Mouse (Mus musculus) MEL (cell line): Measurements from ENCODE around the gene Ttc29. TPM values are rescaled to one million over a fixed set of nuclear protein-coding genes. Genes with fewer than 3 reads are reported as not detected.

ENCODE experiments used
- DNase-seq: peaks from one replicate; pipeline ENCODE4 v3.0.0; 2011; ENCODE audit warnings: low read depth, low spot score
- H3K27ac ChIP-seq: 2 replicates; pipeline ENCODE4 v1.5.1; 2012; ENCODE audit warnings: low read depth, mild to moderate bottlenecking, control low read depth, low read length, moderate library complexity; ENCODE audit not compliant: control insufficient read depth
- H3K27me3 ChIP-seq, 2 experiments: fragments of 150-350 bp in 1 of 2; sonication (generic) in 1 of 2; 2 replicates each; pipeline ENCODE4 v1.6.1; 2012; ENCODE audit warnings: low read length in 2 of 2, mild to moderate bottlenecking in 2 of 2, improper control_type of control experiment in 1 of 2, moderate library complexity in 1 of 2; ENCODE audit not compliant: insufficient read depth in 2 of 2, control insufficient read depth in 1 of 2
- H3K36me3 ChIP-seq, 2 experiments: 2 replicates each; pipeline ENCODE4 v1.6.1; 2012 to 2014; ENCODE audit warnings: low read length in 2 of 2, improper control_type of control experiment in 1 of 2, inconsistent platforms in 1 of 2, mild to moderate bottlenecking in 1 of 2; ENCODE audit not compliant: insufficient read depth in 2 of 2, control insufficient read depth in 1 of 2
- H3K4me1 ChIP-seq, 2 experiments: fragments of 150-350 bp in 1 of 2; sonication (generic) in 1 of 2; 2 replicates each; pipeline ENCODE4 v1.6.1; 2012; ENCODE audit warnings: low read length in 2 of 2, improper control_type of control experiment in 1 of 2, mild to moderate bottlenecking in 1 of 2; ENCODE audit not compliant: insufficient read depth in 2 of 2, control insufficient read depth in 1 of 2
- H3K4me3 ChIP-seq, 2 experiments: fragments of 150-350 bp in 1 of 2; sonication (generic) in 1 of 2; 2 replicates each; pipeline ENCODE4 v1.5.1; 2012; ENCODE audit warnings: low read depth in 2 of 2, low read length in 2 of 2, mild to moderate bottlenecking in 2 of 2, moderate library complexity in 2 of 2, control low read depth in 1 of 2, improper control_type of control experiment in 1 of 2; ENCODE audit not compliant: control insufficient read depth in 1 of 2, insufficient read depth in 1 of 2
- H3K79me2 ChIP-seq: 2 replicates; pipeline ENCODE4 v1.6.1; 2012; ENCODE audit warnings: mild to moderate bottlenecking, low read length, moderate library complexity; ENCODE audit not compliant: control insufficient read depth, poor library complexity, insufficient read depth
- H3K9ac ChIP-seq: 2 replicates; pipeline ENCODE4 v1.6.1; 2012; ENCODE audit warnings: low read depth, mild to moderate bottlenecking, control low read depth, low read length, moderate library complexity; ENCODE audit not compliant: control insufficient read depth, poor library complexity, severe bottlenecking
- H3K9me3 ChIP-seq: fragments of 150-350 bp; sonication (generic); replicated peaks from 2 replicates; pipeline ENCODE4 v1.6.1; 2012; ENCODE audit warnings: mild to moderate bottlenecking, low read length, improper control_type of control experiment, moderate library complexity; ENCODE audit not compliant: insufficient read depth
- BHLHE40 ChIP-seq: IDR thresholded peaks from 2 replicates; pipeline ENCODE4 v1.6.1; 2012; ENCODE audit warnings: low read depth, mild to moderate bottlenecking, inconsistent platforms, low read length, improper control_type of control experiment, borderline replicate concordance
- CHD2 ChIP-seq: IDR thresholded peaks from 2 replicates; pipeline ENCODE4 v1.6.1; 2011; ENCODE audit warnings: low read length, improper control_type of control experiment
- CTCF ChIP-seq, 3 experiments: IDR thresholded peaks in 2 of 3; conservative IDR thresholded peaks in 1 of 3; 2 replicates each; pipeline ENCODE4 v1.5.1; 2011 to 2012; ENCODE audit warnings: low read length in 3 of 3, low read depth in 2 of 3, mild to moderate bottlenecking in 2 of 3, improper control_type of control experiment in 1 of 3, inconsistent platforms in 1 of 3, mixed read lengths in 1 of 3, moderate library complexity in 1 of 3; ENCODE audit not compliant: control insufficient read depth in 1 of 3, insufficient read depth in 1 of 3, poor library complexity in 1 of 3, severe bottlenecking in 1 of 3
- ELF1 ChIP-seq: IDR thresholded peaks from 2 replicates; pipeline ENCODE4 v1.6.1; 2014; ENCODE audit warnings: low read depth, mild to moderate bottlenecking, inconsistent platforms, low read length, improper control_type of control experiment, moderate library complexity
- ETS1 ChIP-seq: IDR thresholded peaks from 2 replicates; pipeline ENCODE4 v1.6.1; 2012; ENCODE audit warnings: low read depth, mild to moderate bottlenecking, inconsistent platforms, low read length, improper control_type of control experiment, moderate library complexity
- GABPA ChIP-seq: IDR thresholded peaks from 2 replicates; pipeline ENCODE4 v1.6.1; 2012; ENCODE audit warnings: low read depth, mild to moderate bottlenecking, inconsistent platforms, low read length, improper control_type of control experiment, moderate library complexity
- HCFC1 ChIP-seq: IDR thresholded peaks from 2 replicates; pipeline ENCODE4 v1.6.1; 2012; ENCODE audit warnings: low read depth, mild to moderate bottlenecking, inconsistent platforms, low read length, improper control_type of control experiment, moderate library complexity
- JUND ChIP-seq: IDR thresholded peaks from 2 replicates; pipeline ENCODE4 v1.6.1; 2011; ENCODE audit warnings: low read depth, mild to moderate bottlenecking, improper control_type of control experiment, low read length
- KAT2A ChIP-seq: conservative IDR thresholded peaks from 2 replicates; pipeline ENCODE4 v1.6.1; 2012; ENCODE audit warnings: low read depth, low read length, improper control_type of control experiment, inconsistent platforms
- MAFK ChIP-seq: IDR thresholded peaks from 2 replicates; pipeline ENCODE4 v1.6.1; 2011; ENCODE audit warnings: low read depth, mild to moderate bottlenecking, low read length, improper control_type of control experiment, borderline replicate concordance
- MXI1 ChIP-seq: IDR thresholded peaks from 2 replicates; pipeline ENCODE4 v1.6.1; 2011; ENCODE audit warnings: mild to moderate bottlenecking, low read depth, low read length, improper control_type of control experiment
- NELFE ChIP-seq: IDR thresholded peaks from 2 replicates; pipeline ENCODE4 v1.6.1; 2011; ENCODE audit warnings: low read depth, low read length, improper control_type of control experiment
- RAD21 ChIP-seq: IDR thresholded peaks from 2 replicates; pipeline ENCODE4 v1.6.1; 2011; ENCODE audit warnings: mild to moderate bottlenecking, low read depth, low read length, improper control_type of control experiment
- RCOR1 ChIP-seq: IDR thresholded peaks from 2 replicates; pipeline ENCODE4 v1.6.1; 2012; ENCODE audit warnings: low read depth, mild to moderate bottlenecking, inconsistent platforms, low read length, improper control_type of control experiment
- SIN3A ChIP-seq: IDR thresholded peaks from 2 replicates; pipeline ENCODE4 v1.6.1; 2012; ENCODE audit warnings: low read length, improper control_type of control experiment, inconsistent platforms
- TAL1 ChIP-seq: IDR thresholded peaks from 2 replicates; pipeline ENCODE4 v1.6.1; 2012; ENCODE audit warnings: mild to moderate bottlenecking, inconsistent platforms, low read length, moderate library complexity, mixed read lengths
- TBP ChIP-seq: IDR thresholded peaks from 2 replicates; pipeline ENCODE4 v1.8.0; 2011; ENCODE audit warnings: low read depth, low read length, improper control_type of control experiment
- ZMIZ1 ChIP-seq: IDR thresholded peaks from 2 replicates; pipeline ENCODE4 v1.6.1; 2012; ENCODE audit warnings: low read depth, mild to moderate bottlenecking, inconsistent platforms, low read length, improper control_type of control experiment, moderate library complexity
- ZNF384 ChIP-seq: IDR thresholded peaks from 2 replicates; pipeline ENCODE4 v1.6.1; 2012; ENCODE audit warnings: low read depth, mild to moderate bottlenecking, inconsistent platforms, low read length, improper control_type of control experiment
- polyA plus RNA-seq, 2 experiments: library from polyadenylated mRNA; stranded (reverse) in 1 of 2; unstranded in 1 of 2; fragments of >175 nt in 1 of 2; fragments of >200 nt in 1 of 2; gene quantifications; 2 replicates each; pipeline versions ENCODE4 v1.2.1 to v1.2.4; 2012; ENCODE audit warnings: low replicate concordance in 2 of 2, low read depth in 1 of 2; ENCODE audit not compliant: insufficient read length in 2 of 2, insufficient read depth in 1 of 2, missing spikeins in 1 of 2
- total RNA-seq: library from RNA; depleted of rRNA; stranded (reverse); fragments of 300-350 nt; gene quantifications from 2 replicates; pipeline ENCODE4 v1.2.3, GENCODE M21; 2012

The Ttc29 gene
- total and polyA plus RNA-seq, 3 experiments: not detected

GRCm38 (mm10) chr8:78265506-78265905 lies 52.4 kb downstream of the Ttc29 start:
- no peak for DNase-seq
- Histone ChIP-seq H3K79me2 (no peaks in the 10 kb centered on the region), H3K4me1 (no peaks in the 10 kb centered on the region), H3K9ac (no peak overlapping the region), H3K27me3 (no peaks in the 10 kb centered on the region), H3K4me3 (no peak overlapping the region), H3K27ac (no peak overlapping the region), H3K9me3 (no peaks in the 10 kb centered on the region), H3K36me3 (no peaks in the 10 kb centered on the region)
- no peak for TF ChIP-seq CHD2
- TF ChIP-seq ZMIZ1: no peak
- TF ChIP-seq ETS1: no peak
- no peak for TF ChIP-seq MXI1
- no peak for TF ChIP-seq RCOR1

GRCm38 (mm10) chr8:78266231-78266630 lies 53.1 kb downstream of the Ttc29 start:
- no peak for TF ChIP-seq NELFE
- TF ChIP-seq TAL1: no peak
- no peak for TF ChIP-seq JUND
- TF ChIP-seq BHLHE40: no peak
- no peak for TF ChIP-seq ZNF384
- TF ChIP-seq HCFC1: no peak
- TF ChIP-seq GABPA: no peak
- no peak for TF ChIP-seq CTCF (IDR thresholded peaks at IDR 0.05 in 2 of 3, conservative IDR thresholded peaks at IDR 0.05 in 1 of 3; ENCODE audit: control insufficient read depth in 1 of 3, insufficient read depth in 1 of 3, low read depth in 2 of 3, low read length in 3 of 3, poor library complexity in 1 of 3, severe bottlenecking in 1 of 3)
- no peak for TF ChIP-seq SIN3A
- no peak for TF ChIP-seq TBP
- no peak for TF ChIP-seq ELF1
- no peak for TF ChIP-seq RAD21
- TF ChIP-seq MAFK: no peak
- TF ChIP-seq ZMIZ1: no peak
- TF ChIP-seq ETS1: no peak
- no peak for TF ChIP-seq KAT2A

More at GRCm38 (mm10) chr8:78266231-78266630, 53.1 kb downstream of the Ttc29 start:
- no peak overlapping the region for H3K4me3 ChIP-seq
- no peaks in the 10 kb centered on the region for H3K36me3 ChIP-seq
- H3K27me3 ChIP-seq: no peaks in the 10 kb centered on the region
- DNase-seq: no peak
- H3K9ac ChIP-seq: no peak overlapping the region
- H3K4me1 ChIP-seq: no peaks in the 10 kb centered on the region
- H3K9me3 ChIP-seq: no peaks in the 10 kb centered on the region
- H3K27ac ChIP-seq: no peak overlapping the region
- no peaks in the 10 kb centered on the region for H3K79me2 ChIP-seq
